Mouse (Mus musculus) C2C12 (cell line): ENCODE measurements around the gene Setd5. TPM values are rescaled to one million over a fixed set of nuclear protein-coding genes. Genes with fewer than 3 reads are reported as not detected.

Experiments used
- H3K27me3 ChIP-seq: one replicate; pipeline ENCODE4 v1.6.1; 2011; ENCODE audit not compliant: control insufficient read depth, insufficient read depth, insufficient read length
- H3K36me3 ChIP-seq: one replicate; pipeline ENCODE4 v1.6.1; 2011; ENCODE audit not compliant: control insufficient read depth, insufficient read depth
- H3K4me3 ChIP-seq: one replicate; pipeline ENCODE4 v1.5.1; 2011; ENCODE audit warnings: mild to moderate bottlenecking, control low read depth; ENCODE audit not compliant: poor library complexity, insufficient read depth, severe bottlenecking
- H3K79me2 ChIP-seq: one replicate; pipeline ENCODE4 v1.6.1; 2011; ENCODE audit not compliant: control insufficient read depth, insufficient read depth
- H3K79me3 ChIP-seq: one replicate; pipeline ENCODE4 v1.6.1; 2011; ENCODE audit warnings: low read depth, control low read depth
- H3ac ChIP-seq: one replicate; pipeline ENCODE3; 2011; ENCODE audit warnings: low read depth; ENCODE audit not compliant: control insufficient read depth, insufficient read length
- CEBPB ChIP-seq: IDR thresholded peaks from one replicate; pipeline ENCODE4 v1.6.1; 2011; ENCODE audit warnings: low read depth, mild to moderate bottlenecking, control low read depth, moderate library complexity
- CTCF ChIP-seq: IDR thresholded peaks from one replicate; pipeline ENCODE4 v1.5.1; 2011; ENCODE audit not compliant: control insufficient read depth, insufficient read depth, insufficient read length
- FOSL1 ChIP-seq: IDR thresholded peaks from one replicate; pipeline ENCODE4 v1.8.0; 2011; ENCODE audit warnings: mild to moderate bottlenecking, low read length; ENCODE audit not compliant: poor library complexity, insufficient read depth, severe bottlenecking
- MAX ChIP-seq: IDR thresholded peaks from one replicate; pipeline ENCODE4 v1.6.1; 2011; ENCODE audit warnings: mild to moderate bottlenecking, control low read depth
- MYOD1 ChIP-seq: IDR thresholded peaks from one replicate; pipeline ENCODE4 v1.6.1; 2011; ENCODE audit warnings: low read depth; ENCODE audit not compliant: control insufficient read depth, insufficient read length
- MYOG ChIP-seq: IDR thresholded peaks from one replicate; pipeline ENCODE4 v1.6.1; 2011; ENCODE audit not compliant: control insufficient read depth, insufficient read length; ENCODE audit errors: extremely low read depth
- USF1 ChIP-seq: IDR thresholded peaks from one replicate; pipeline ENCODE4 v1.6.1; 2011; ENCODE audit warnings: low read depth, mild to moderate bottlenecking, control low read depth, moderate library complexity
- polyA plus RNA-seq: library from polyadenylated mRNA; unstranded; fragments of >200 nt; fragmentation: generic; extraction: Trizol; gene quantifications from one replicate; pipeline ENCODE4 v1.2.1, GENCODE M21; 2012; ENCODE audit warnings: missing spikeins

Setd5 gene
- polyA plus RNA-seq, 1 experiment, result 17.0 TPM

DNA sequence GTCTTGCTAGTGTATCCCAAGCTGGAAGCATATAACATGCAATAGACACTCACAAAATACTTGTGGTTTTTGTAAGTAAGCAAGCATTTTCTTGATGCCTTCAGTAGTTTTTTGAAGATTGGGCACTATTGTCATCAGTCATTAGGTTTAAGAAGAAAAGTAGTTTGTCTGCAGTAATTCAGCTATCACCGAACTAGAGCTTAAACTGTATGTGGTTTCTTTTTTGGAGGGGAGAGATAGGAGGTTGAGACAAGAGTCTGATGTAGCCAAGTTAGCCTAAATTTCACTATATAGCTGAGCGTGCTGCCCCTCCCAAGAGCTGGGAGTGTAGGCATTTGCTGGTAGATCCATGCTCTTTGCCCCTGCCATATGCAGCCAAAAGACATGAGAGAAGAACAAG, 28.8 kb upstream of the Setd5 start:
- Histone ChIP-seq H3K79me3 (peaks cover 17% of the 10 kb centered on the region), H3ac (no peak overlapping the region), H3K36me3 (peaks cover 45% of the 10 kb centered on the region), H3K27me3 (no peaks in the 10 kb centered on the region), H3K79me2 (peaks cover 40% of the 10 kb centered on the region), H3K4me3 (no peak overlapping the region)
- TF ChIP-seq FOSL1 (no peak), MYOG (no peak), MAX (no peak), CTCF (no peak), MYOD1 (no peak), CEBPB (no peak), USF1 (no peak)

DNA sequence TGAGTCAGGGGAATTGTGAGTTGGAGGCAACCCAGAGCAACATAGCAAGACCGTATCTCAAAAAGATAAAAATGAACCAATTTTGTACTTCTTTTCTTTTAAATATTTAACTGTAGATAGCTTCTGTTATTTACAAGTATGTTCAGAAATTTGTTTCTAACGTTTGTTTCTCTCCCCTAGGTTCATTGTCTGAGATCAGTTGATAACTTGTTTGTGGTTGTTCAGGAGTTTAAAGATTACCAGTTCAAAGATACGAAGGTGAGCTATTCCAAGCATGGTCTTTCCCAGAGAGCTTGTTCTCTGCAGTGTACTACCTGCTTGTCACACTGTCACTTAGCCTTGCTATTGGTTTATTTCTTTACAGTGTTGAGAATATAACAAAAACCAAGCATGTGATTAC, 28.0 kb upstream of the Setd5 start:
- Histone ChIP-seq H3K79me2 (peaks cover 40% of the 10 kb centered on the region), H3K27me3 (no peaks in the 10 kb centered on the region), H3K79me3 (peaks cover 17% of the 10 kb centered on the region), H3K4me3 (no peak overlapping the region), H3K36me3 (peaks cover 53% of the 10 kb centered on the region), H3ac (no peak overlapping the region)
- no peak for TF ChIP-seq FOSL1
- no peak for TF ChIP-seq MYOD1
- TF ChIP-seq CEBPB, result no peak
- no peak for TF ChIP-seq USF1
- TF ChIP-seq MAX, result no peak
- no peak for TF ChIP-seq MYOG
- TF ChIP-seq CTCF, result no peak

DNA sequence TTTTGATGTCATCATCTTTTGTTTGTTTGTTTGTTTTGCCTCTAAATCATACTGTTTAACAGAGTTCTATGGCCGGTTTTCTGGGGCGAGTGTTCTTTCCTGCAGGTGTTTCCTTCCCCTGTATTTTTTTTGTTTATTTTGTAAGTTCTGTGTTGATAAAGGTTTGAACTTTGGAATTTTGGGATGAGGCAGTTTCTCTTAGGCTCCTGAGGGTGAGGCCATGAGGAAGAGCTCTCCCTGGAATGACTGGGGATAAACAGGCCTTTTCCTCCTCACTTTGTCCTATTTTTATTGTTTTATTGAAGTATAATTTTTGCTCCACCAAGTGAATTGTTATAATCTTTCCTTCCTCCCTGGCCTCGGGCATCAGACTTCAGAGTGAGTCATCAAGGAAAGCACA, 24.2 kb upstream of the Setd5 start:
- Histone ChIP-seq H3K79me3 (peaks cover 9% of the 10 kb centered on the region), H3K36me3 (peaks cover 83% of the 10 kb centered on the region), H3K79me2 (peaks cover 9% of the 10 kb centered on the region), H3ac (no peak overlapping the region), H3K4me3 (no peak overlapping the region), H3K27me3 (no peaks in the 10 kb centered on the region)
- TF ChIP-seq MYOD1, result no peak
- TF ChIP-seq USF1, result no peak
- no peak for TF ChIP-seq CEBPB
- no peak for TF ChIP-seq CTCF
- TF ChIP-seq MAX, result no peak
- no peak for TF ChIP-seq MYOG
- no peak for TF ChIP-seq FOSL1

DNA sequence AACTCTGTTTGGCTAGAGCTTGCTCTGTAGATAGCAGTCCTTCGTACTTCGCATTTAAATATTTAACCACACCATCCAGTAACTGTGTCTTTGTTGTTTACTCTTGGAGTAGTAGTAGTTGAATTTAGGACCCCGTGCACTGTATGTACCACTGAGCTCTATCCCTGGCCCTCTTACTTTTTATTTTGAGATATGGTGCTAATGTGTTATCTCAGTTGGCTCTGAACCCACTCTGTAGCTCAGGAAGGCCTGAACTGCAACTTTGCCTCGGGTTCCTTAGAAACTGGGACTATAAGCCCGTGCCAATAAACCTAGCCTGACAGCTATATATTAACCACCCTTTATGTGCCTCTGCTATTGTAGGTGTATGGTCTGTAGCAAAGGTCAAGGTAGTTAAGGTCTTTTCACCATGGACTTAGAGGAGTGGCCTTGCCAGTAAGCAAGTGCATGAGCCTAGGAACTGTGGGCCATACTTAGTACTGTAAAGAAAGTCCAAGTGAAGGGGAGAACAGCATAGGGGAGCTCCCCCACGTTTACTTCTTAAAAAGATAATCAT, 22.5 kb upstream of the Setd5 start:
- Histone ChIP-seq H3K79me3 (peaks cover 2% of the 10 kb centered on the region), H3K36me3 (peaks cover 79% of the 10 kb centered on the region), H3K27me3 (no peaks in the 10 kb centered on the region), H3K79me2 (peaks cover 6% of the 10 kb centered on the region), H3K4me3 (no peak overlapping the region), H3ac (no peak overlapping the region)
- TF ChIP-seq MYOG (no peak), USF1 (no peak), CEBPB (no peak), MAX (no peak), FOSL1 (no peak), CTCF (no peak), MYOD1 (no peak)

DNA sequence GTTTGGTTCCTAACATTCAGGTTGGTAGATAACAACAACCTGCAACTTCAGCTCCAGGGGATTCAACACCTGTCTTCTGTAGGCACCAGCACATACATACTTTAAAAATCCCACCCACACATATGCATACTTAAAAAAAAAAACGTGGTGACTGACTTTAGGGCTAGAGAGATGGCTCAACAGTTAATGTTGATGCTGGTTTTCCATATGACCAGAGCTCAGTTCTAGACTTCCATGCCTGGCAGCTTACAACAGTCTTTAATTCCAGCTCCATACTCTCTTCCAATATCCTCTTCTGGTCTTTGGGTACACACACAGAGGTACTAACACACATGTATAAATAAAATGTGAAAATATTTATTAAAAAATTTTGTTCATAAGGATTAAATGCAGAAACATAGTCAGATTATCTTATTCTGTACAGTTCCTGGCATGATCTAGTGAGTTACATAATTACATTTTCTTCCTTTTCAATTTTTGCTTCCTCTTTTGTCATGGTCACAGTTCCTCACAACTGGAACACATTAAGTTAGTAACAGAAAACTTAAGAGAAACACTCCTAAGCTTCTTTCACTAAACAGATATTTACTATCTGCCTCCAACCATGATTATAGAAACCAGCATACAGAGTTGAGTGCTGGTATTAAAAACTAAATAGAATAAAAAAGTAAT, 16.1 kb upstream of the Setd5 start:
- Histone ChIP-seq H3K4me3 (no peak overlapping the region), H3K79me2 (peaks cover 60% of the 10 kb centered on the region), H3K79me3 (peaks cover 30% of the 10 kb centered on the region), H3ac (no peak overlapping the region), H3K36me3 (peaks cover 84% of the 10 kb centered on the region), H3K27me3 (no peaks in the 10 kb centered on the region)
- TF ChIP-seq CEBPB, result no peak
- TF ChIP-seq USF1, result no peak
- TF ChIP-seq MYOD1, result no peak
- TF ChIP-seq MAX, result no peak
- no peak for TF ChIP-seq CTCF
- TF ChIP-seq MYOG, result no peak
- TF ChIP-seq FOSL1, result no peak
